Mouse (Mus musculus) CH12.LX (cell line): Measurements from ENCODE around the gene Tirap.

ENCODE experiments used
- CTCF ChIP-seq, 2 experiments: IDR thresholded peaks in 1 of 2; conservative IDR thresholded peaks in 1 of 2; 2 replicates each; pipeline ENCODE4 v1.5.1; 2011 to 2012; ENCODE audit warnings: low read depth in 2 of 2, low read length in 2 of 2, improper control_type of control experiment in 1 of 2, inconsistent platforms in 1 of 2, mild to moderate bottlenecking in 1 of 2, moderate library complexity in 1 of 2
- GABPA ChIP-seq: IDR thresholded peaks from 2 replicates; pipeline ENCODE4 v1.6.1; 2012; ENCODE audit warnings: low read depth, low read length, improper control_type of control experiment, inconsistent platforms; ENCODE audit not compliant: insufficient replicate concordance
- HCFC1 ChIP-seq: IDR thresholded peaks from 2 replicates; pipeline ENCODE4 v1.6.1; 2012; ENCODE audit warnings: low read depth, mild to moderate bottlenecking, inconsistent platforms, low read length, improper control_type of control experiment

- TF ChIP-seq CTCF (conservative IDR thresholded peaks at IDR 0.05 in 1 of 2, IDR thresholded peaks at IDR 0.05 in 1 of 2; ENCODE audit: low read depth in 2 of 2, low read length in 2 of 2) (no peak), GABPA (no peak), HCFC1 (no peak)
Measured at GRCm38 (mm10) chr9:35152923-35153322, 47.2 kb downstream of the Tirap start.
